Mouse (Mus musculus) limb, embryonic 13.5 days (tissue): ENCODE measurements at regions not wholly inside any gene's neighbourhood (a gene's known extent, or its start where the extent isn't known, plus 50 kb on each side); places are given as distances from the start of the nearest gene placed in this dataset.
A peak's percentile ranks its signal among the peaks of the same experiment; 100 is the strongest.

Source experiments
- ATAC-seq: fragments of 200-750 bp; cut with Nextera tagmentation; 2 replicates; pipeline ENCODE4 v1.8.0; 2017; ENCODE audit warnings: low read depth, moderate number of reproducible peaks, moderate TSS enrichment; ENCODE audit not compliant: low FRiP score
- H3K27ac ChIP-seq: fragments of 300-500 bp; sonication (generic); 2 replicates; pipeline ENCODE4 v1.5.1; 2015; ENCODE audit warnings: inconsistent platforms, mild to moderate bottlenecking, moderate library complexity
- H3K27me3 ChIP-seq: fragments of 300-500 bp; sonication (generic); 2 replicates; pipeline ENCODE4 v1.6.1; 2015; ENCODE audit warnings: mild to moderate bottlenecking, inconsistent platforms
- H3K36me3 ChIP-seq: fragments of 300-500 bp; sonication (generic); 2 replicates; pipeline ENCODE4 v1.6.1; 2015; ENCODE audit warnings: inconsistent platforms, mild to moderate bottlenecking, moderate library complexity
- H3K4me1 ChIP-seq: fragments of 300-500 bp; sonication (generic); 2 replicates; pipeline ENCODE4 v1.6.1; 2015; ENCODE audit warnings: inconsistent platforms
- H3K4me2 ChIP-seq: fragments of 300-500 bp; sonication (generic); replicated peaks from 2 replicates; pipeline ENCODE4 v1.6.1; 2015; ENCODE audit warnings: inconsistent platforms, mild to moderate bottlenecking, moderate library complexity
- H3K4me3 ChIP-seq: fragments of 300-500 bp; sonication (generic); 2 replicates; pipeline ENCODE4 v1.5.1; 2015; ENCODE audit warnings: moderate library complexity, mild to moderate bottlenecking, inconsistent platforms
- H3K9ac ChIP-seq: fragments of 300-500 bp; sonication (generic); 2 replicates; pipeline ENCODE4 v1.6.1; 2015; ENCODE audit warnings: mild to moderate bottlenecking, inconsistent platforms
- H3K9me3 ChIP-seq: fragments of 300-500 bp; sonication (generic); 2 replicates; pipeline ENCODE4 v1.6.1; 2016; ENCODE audit warnings: inconsistent platforms
- WGBS: fragments of 180-500 bp; shearing (Covaris S2); methylation state at CpG from one replicate; pipeline ENCODE4 v1.1.7; 2015; 5-methylcytosine and 5-hydroxymethylcytosine counted together

GRCm38 (mm10) chr10:115025950-115026349 is 158.9 kb downstream of the Tph2 start:
- Histone ChIP-seq H3K4me1 (no peaks in the 10 kb centered on the region), H3K4me3 (no peak overlapping the region), H3K27me3 (no peaks in the 10 kb centered on the region), H3K4me2 (no peak overlapping the region), H3K36me3 (no peaks in the 10 kb centered on the region), H3K27ac (no peak overlapping the region), H3K9ac (no peak overlapping the region), H3K9me3 (no peaks in the 10 kb centered on the region)
- WGBS: 82% methylated on average over 2 of the region's 2 CpGs
- ATAC-seq: no peak

DNA sequence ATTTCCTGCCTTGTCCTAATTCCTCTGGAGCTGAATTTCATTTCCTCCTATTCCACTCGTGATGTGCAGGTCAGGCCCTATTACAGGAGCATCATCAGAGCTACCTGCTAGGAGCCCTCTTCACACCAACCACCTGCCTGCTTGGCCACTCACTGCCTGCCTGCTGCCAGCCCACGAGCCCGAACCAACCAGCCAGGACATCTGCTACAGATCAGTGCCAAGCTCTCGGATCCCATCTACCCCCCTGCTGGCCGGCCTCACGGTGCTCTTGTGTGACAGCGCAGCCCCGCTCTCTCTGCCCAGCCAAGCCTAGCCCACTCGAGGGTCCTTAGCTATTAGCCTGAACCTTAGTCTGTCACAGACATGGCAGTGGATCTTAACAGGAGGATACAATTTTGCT is 165.4 kb downstream of the Tph2 start:
- no peaks in the 10 kb centered on the region for H3K4me1 ChIP-seq
- no peak overlapping the region for H3K4me3 ChIP-seq
- H3K4me2 ChIP-seq: no peak overlapping the region
- WGBS: 57% methylated on average over 9 of the region's 9 CpGs
- H3K27me3 ChIP-seq: no peaks in the 10 kb centered on the region
- no peaks in the 10 kb centered on the region for H3K9me3 ChIP-seq
- no peak overlapping the region for H3K9ac ChIP-seq
- H3K27ac ChIP-seq: no peak overlapping the region
- no peaks in the 10 kb centered on the region for H3K36me3 ChIP-seq
- ATAC-seq: no peak

GRCm38 (mm10) chr10:115013491-115014001 is 171.3 kb downstream of the Tph2 start:
- Histone ChIP-seq H3K36me3 (no peaks in the 10 kb centered on the region), H3K9me3 (no peaks in the 10 kb centered on the region), H3K4me3 (peak overlapping the region; percentile 15), H3K27me3 (no peaks in the 10 kb centered on the region), H3K27ac (no peak overlapping the region), H3K4me1 (peaks cover 10% of the 10 kb centered on the region), H3K4me2 (peak overlapping the region; percentile 58), H3K9ac (no peak overlapping the region)
- 7% methylated on average over 11 of the region's 11 CpGs for WGBS
- ATAC-seq: peak; percentile 58; the same call in 1 of the 2 replicates

- Histone ChIP-seq H3K4me1 (peaks cover 10% of the 10 kb centered on the region), H3K9ac (no peak overlapping the region), H3K9me3 (no peaks in the 10 kb centered on the region), H3K36me3 (no peaks in the 10 kb centered on the region), H3K27me3 (no peaks in the 10 kb centered on the region), H3K4me2 (peak overlapping the region; percentile 58), H3K27ac (no peak overlapping the region), H3K4me3 (no peak overlapping the region)
- peak; percentile 51 for ATAC-seq
- 55% methylated on average over 6 of the region's 6 CpGs for WGBS
Measured at GRCm38 (mm10) chr10:115012922-115013321, 171.9 kb downstream of the Tph2 start.

DNA sequence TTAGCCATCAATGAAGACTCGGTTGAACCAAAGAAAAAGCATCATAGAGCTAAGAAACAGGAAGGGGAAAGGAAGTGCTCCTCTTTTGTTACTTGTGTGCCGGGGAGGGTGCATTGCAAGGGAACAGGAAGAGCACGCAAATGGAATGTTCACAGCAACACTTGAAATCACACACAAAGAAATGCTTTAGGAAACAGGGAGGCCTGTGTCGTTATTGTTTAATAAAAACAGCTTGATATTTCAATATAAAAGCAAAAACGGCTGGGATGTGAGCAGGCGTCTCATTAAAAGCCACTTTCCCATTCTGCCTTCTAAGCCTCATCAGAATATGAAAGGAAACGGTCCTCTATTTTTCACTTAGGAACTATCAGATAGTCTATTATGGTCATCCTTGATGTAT is 172.5 kb downstream of the Tph2 start:
- no peak overlapping the region for H3K27ac ChIP-seq
- H3K36me3 ChIP-seq: no peaks in the 10 kb centered on the region
- H3K9me3 ChIP-seq: no peaks in the 10 kb centered on the region
- WGBS: 54% methylated on average over 7 of the region's 7 CpGs
- peaks cover 10% of the 10 kb centered on the region for H3K4me1 ChIP-seq
- H3K9ac ChIP-seq: no peak overlapping the region
- no peak for ATAC-seq
- H3K4me2 ChIP-seq: no peak overlapping the region
- no peak overlapping the region for H3K4me3 ChIP-seq
- H3K27me3 ChIP-seq: no peaks in the 10 kb centered on the region

- Histone ChIP-seq H3K27me3 (no peaks in the 10 kb centered on the region), H3K4me2 (no peak overlapping the region), H3K9ac (no peak overlapping the region), H3K4me3 (no peak overlapping the region), H3K4me1 (peaks cover 10% of the 10 kb centered on the region), H3K36me3 (no peaks in the 10 kb centered on the region), H3K27ac (no peak overlapping the region), H3K9me3 (no peaks in the 10 kb centered on the region)
- WGBS: 86% methylated on average over 3 of the region's 3 CpGs
- no peak for ATAC-seq
Measured at GRCm38 (mm10) chr10:115011911-115012310, 172.9 kb downstream of the Tph2 start.

GRCm38 (mm10) chr10:114996400-114996799 is 188.4 kb downstream of the Tph2 start:
- no peaks in the 10 kb centered on the region for H3K4me1 ChIP-seq
- no peaks in the 10 kb centered on the region for H3K36me3 ChIP-seq
- no peaks in the 10 kb centered on the region; the same call in 1 of the 2 replicates for H3K9me3 ChIP-seq
- no peak for ATAC-seq
- H3K9ac ChIP-seq: no peak overlapping the region
- WGBS: 72% methylated on average over 3 of the region's 3 CpGs
- H3K27ac ChIP-seq: no peak overlapping the region
- no peak overlapping the region for H3K4me3 ChIP-seq
- no peaks in the 10 kb centered on the region for H3K27me3 ChIP-seq
- no peak overlapping the region for H3K4me2 ChIP-seq

DNA sequence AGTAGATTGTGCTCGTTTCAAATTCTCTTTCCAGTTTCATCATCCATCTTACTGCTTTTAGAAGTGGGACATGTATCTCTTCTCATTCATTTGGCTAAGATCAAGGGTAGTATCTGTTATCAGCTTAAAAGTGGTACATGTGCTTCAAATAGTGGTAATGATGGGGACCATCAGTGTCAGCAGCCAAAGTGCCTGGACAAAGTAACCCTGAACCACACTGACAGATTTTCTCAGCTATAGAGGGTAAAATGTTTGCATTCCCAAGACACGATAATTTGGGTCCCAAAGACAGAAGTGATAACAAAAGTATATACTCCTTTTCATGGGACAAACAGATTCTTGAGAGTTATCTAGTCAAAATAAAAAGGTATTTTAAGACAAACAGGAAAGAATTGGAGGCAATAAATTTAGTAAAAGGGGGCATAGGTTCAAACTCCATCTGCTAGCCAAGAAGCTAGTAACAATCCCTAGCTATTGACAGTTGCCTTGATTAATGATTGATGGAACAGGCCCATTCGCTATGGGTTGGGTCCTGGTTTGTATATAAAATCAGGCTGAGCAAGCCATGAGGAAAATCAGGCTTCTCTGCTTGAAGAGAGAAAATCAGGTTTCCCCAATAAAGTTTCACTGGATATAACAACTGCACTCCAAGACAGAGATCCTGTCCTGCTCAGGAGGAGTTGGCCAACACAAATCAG is 189.5 kb downstream of the Tph2 start:
- H3K9me3 ChIP-seq: no peaks in the 10 kb centered on the region; the same call in 1 of the 2 replicates
- no peak overlapping the region for H3K4me2 ChIP-seq
- no peak overlapping the region for H3K27ac ChIP-seq
- H3K36me3 ChIP-seq: no peaks in the 10 kb centered on the region
- H3K4me1 ChIP-seq: no peaks in the 10 kb centered on the region
- ATAC-seq: no peak
- H3K27me3 ChIP-seq: no peaks in the 10 kb centered on the region
- no peak overlapping the region for H3K9ac ChIP-seq
- 55% methylated on average over 3 of the region's 3 CpGs for WGBS
- H3K4me3 ChIP-seq: no peak overlapping the region

- 94% methylated on average over 8 of the region's 8 CpGs for WGBS
- no peak overlapping the region for H3K27ac ChIP-seq
- no peaks in the 10 kb centered on the region for H3K36me3 ChIP-seq
- H3K4me3 ChIP-seq: no peak overlapping the region
- ATAC-seq: no peak
- H3K9me3 ChIP-seq: no peaks in the 10 kb centered on the region
- no peaks in the 10 kb centered on the region for H3K4me1 ChIP-seq
- no peaks in the 10 kb centered on the region for H3K27me3 ChIP-seq
- H3K9ac ChIP-seq: no peak overlapping the region
- no peak overlapping the region for H3K4me2 ChIP-seq
Measured at GRCm38 (mm10) chr10:114988453-114989226, 186.5 kb upstream of the Trhde start.

GRCm38 (mm10) chr10:114972364-114972763 is 170.3 kb upstream of the Trhde start:
- no peak overlapping the region for H3K27ac ChIP-seq
- no peaks in the 10 kb centered on the region for H3K27me3 ChIP-seq
- ATAC-seq: no peak
- H3K36me3 ChIP-seq: no peaks in the 10 kb centered on the region
- H3K9me3 ChIP-seq: no peaks in the 10 kb centered on the region
- no peak overlapping the region for H3K4me3 ChIP-seq
- H3K4me2 ChIP-seq: no peak overlapping the region
- no peak overlapping the region for H3K9ac ChIP-seq
- WGBS: 86% methylated on average over 2 of the region's 2 CpGs
- no peaks in the 10 kb centered on the region for H3K4me1 ChIP-seq

GRCm38 (mm10) chr10:114963656-114964055 is 161.5 kb upstream of the Trhde start:
- 83% methylated on average over 2 of the region's 2 CpGs for WGBS
- H3K9me3 ChIP-seq: no peaks in the 10 kb centered on the region
- no peaks in the 10 kb centered on the region for H3K4me1 ChIP-seq
- no peaks in the 10 kb centered on the region for H3K36me3 ChIP-seq
- no peaks in the 10 kb centered on the region for H3K27me3 ChIP-seq
- H3K9ac ChIP-seq: no peak overlapping the region
- no peak overlapping the region for H3K4me3 ChIP-seq
- no peak overlapping the region for H3K4me2 ChIP-seq
- H3K27ac ChIP-seq: no peak overlapping the region
- ATAC-seq: no peak

GRCm38 (mm10) chr10:114957909-114958308 is 155.8 kb upstream of the Trhde start:
- WGBS: 53% methylated on average over 3 of the region's 3 CpGs

More at GRCm38 (mm10) chr10:114957909-114958308, 155.8 kb upstream of the Trhde start:
- H3K4me3 ChIP-seq: no peak overlapping the region
- ATAC-seq: no peak
- H3K36me3 ChIP-seq: no peaks in the 10 kb centered on the region
- no peak overlapping the region for H3K27ac ChIP-seq
- no peaks in the 10 kb centered on the region for H3K9me3 ChIP-seq
- no peaks in the 10 kb centered on the region for H3K27me3 ChIP-seq
- H3K9ac ChIP-seq: no peak overlapping the region
- no peak overlapping the region for H3K4me2 ChIP-seq
- no peaks in the 10 kb centered on the region for H3K4me1 ChIP-seq
